Mouse (Mus musculus): ENCODE results near the gene Bud31. TPM values are rescaled to one million over a fixed set of nuclear protein-coding genes. Genes with fewer than 3 reads are reported as not detected.

Bud31 gene
- total and polyA plus RNA-seq, 3 experiments = 155 to 282 (median 211) TPM

GRCm38 (mm10) chr5:145104328-145104727 is 35.8 kb upstream of the Bud31 start:
- Histone ChIP-seq H3K27me3 (replicated peaks) (no peaks in the 10 kb centered on the region), H3K4me2 (ENCODE audit: insufficient read depth, low read depth, poor library complexity, severe bottlenecking) (no peak overlapping the region), H3K27ac (ENCODE audit: insufficient read depth, low read depth) (no peak overlapping the region), H3K4me1 (ENCODE audit: control insufficient read depth in 1 of 2, insufficient read depth in 2 of 2) (no peaks in the 10 kb centered on the region), H3K9me3 (replicated peaks; ENCODE audit: low read length) (no peaks in the 10 kb centered on the region), H3K9ac (ENCODE audit: insufficient read depth, low read depth) (no peak overlapping the region), H3K79me2 (replicated peaks; ENCODE audit: control insufficient read depth, extremely low read depth, insufficient read depth, poor library complexity, severe bottlenecking) (no peaks in the 10 kb centered on the region), H3K4me3 (replicated peaks in 1 of 3; ENCODE audit: low read depth in 2 of 3, low read length in 2 of 3, poor library complexity in 1 of 3) (no peak overlapping the region), H3K36me3 (replicated peaks in 1 of 2; ENCODE audit: control insufficient read depth in 1 of 2, insufficient read depth in 1 of 2, low read length in 1 of 2) (peaks cover 82 to 93% of the 10 kb centered on the region in 2 experiments)
- no peak for DNase-seq (ENCODE audit: extremely low read depth)
- TF ChIP-seq ZMIZ1 (IDR thresholded peaks at IDR 0.05; ENCODE audit: low read depth, low read length) (no peak), USF2 (conservative IDR thresholded peaks at IDR 0.05; ENCODE audit: low read depth, low read length) (no peak), USF1 (IDR thresholded peaks at IDR 0.05; ENCODE audit: low read depth, low read length) (no peak), CHD2 (IDR thresholded peaks at IDR 0.05; ENCODE audit: low read length) (no peak), UBTF (IDR thresholded peaks at IDR 0.05; ENCODE audit: low read depth, low read length) (no peak), JUN (IDR thresholded peaks at IDR 0.05; ENCODE audit: insufficient read depth, low read depth, low read length) (no peak), ZKSCAN1 (IDR thresholded peaks at IDR 0.05; ENCODE audit: borderline replicate concordance, low read depth, low read length) (no peak), SMC3 (IDR thresholded peaks at IDR 0.05; ENCODE audit: low read depth, low read length) (no peak), ELF1 (IDR thresholded peaks at IDR 0.05; ENCODE audit: low read depth, low read length) (no peak), NRF1 (IDR thresholded peaks at IDR 0.05; ENCODE audit: low read depth, low read length) (no peak), RAD21 (IDR thresholded peaks at IDR 0.05; ENCODE audit: low read depth, low read length) (no peak), TBP (conservative IDR thresholded peaks at IDR 0.05; ENCODE audit: low read depth, low read length) (no peak), ETS1 (conservative IDR thresholded peaks at IDR 0.05; ENCODE audit: low read depth, low read length) (no peak), IRF4 (IDR thresholded peaks at IDR 0.05; ENCODE audit: low read depth, low read length) (no peak), POLR2AphosphoS2 (IDR thresholded peaks at IDR 0.05; ENCODE audit: low read depth, low read length) (no peak), E2F4 (IDR thresholded peaks at IDR 0.05; ENCODE audit: insufficient replicate concordance, low read depth, low read length) (no peak), MAZ (IDR thresholded peaks at IDR 0.05; ENCODE audit: low read depth, low read length) (no peak), POLR2A (IDR thresholded peaks at IDR 0.05; ENCODE audit: low read depth, low read length) (no peak), CTCF (conservative IDR thresholded peaks at IDR 0.05 in 1 of 2, IDR thresholded peaks at IDR 0.05 in 1 of 2; ENCODE audit: low read depth in 2 of 2, low read length in 2 of 2) (no peak)
- dilution Hi-C loops (cut with MboI; ENCODE audit: extremely low pct_ligation_motif_present, extremely low pct_unique_long_range_greater_than_20kb, low sequenced_read_pairs) = no loop called here
- in situ Hi-C loops (cut with MboI; ENCODE audit: low pct_ligation_motif_present, low pct_unique_long_range_greater_than_20kb, low sequenced_read_pairs) = no loop called here

- Histone ChIP-seq H3K4me3 (replicated peaks in 1 of 3; ENCODE audit: low read depth in 2 of 3, low read length in 2 of 3, poor library complexity in 1 of 3) (no peak overlapping the region), H3K36me3 (replicated peaks in 1 of 2; ENCODE audit: control insufficient read depth in 1 of 2, insufficient read depth in 1 of 2, low read length in 1 of 2) (peaks cover 80 to 93% of the 10 kb centered on the region in 2 experiments), H3K27ac (ENCODE audit: insufficient read depth, low read depth) (no peak overlapping the region), H3K4me2 (ENCODE audit: insufficient read depth, low read depth, poor library complexity, severe bottlenecking) (no peak overlapping the region), H3K79me2 (replicated peaks; ENCODE audit: control insufficient read depth, extremely low read depth, insufficient read depth, poor library complexity, severe bottlenecking) (no peaks in the 10 kb centered on the region), H3K9ac (ENCODE audit: insufficient read depth, low read depth) (no peak overlapping the region), H3K27me3 (replicated peaks) (no peaks in the 10 kb centered on the region), H3K4me1 (ENCODE audit: control insufficient read depth in 1 of 2, insufficient read depth in 2 of 2) (no peaks in the 10 kb centered on the region), H3K9me3 (replicated peaks; ENCODE audit: low read length) (no peaks in the 10 kb centered on the region)
- DNase-seq (ENCODE audit: extremely low read depth) = no peak
- in situ Hi-C loops (cut with MboI; ENCODE audit: low pct_ligation_motif_present, low pct_unique_long_range_greater_than_20kb, low sequenced_read_pairs) (no loop called here), dilution Hi-C loops (cut with MboI; ENCODE audit: extremely low pct_ligation_motif_present, extremely low pct_unique_long_range_greater_than_20kb, low sequenced_read_pairs) (no loop called here)
- TF ChIP-seq ELF1 (IDR thresholded peaks at IDR 0.05; ENCODE audit: low read depth, low read length) = no peak
- TF ChIP-seq MEF2A (IDR thresholded peaks at IDR 0.05; ENCODE audit: borderline replicate concordance, low read depth, low read length) = no peak
- no peak for TF ChIP-seq NELFE (IDR thresholded peaks at IDR 0.05; ENCODE audit: low read depth, low read length)
- no peak for TF ChIP-seq MAFK (IDR thresholded peaks at IDR 0.05; ENCODE audit: insufficient replicate concordance, low read length)
- TF ChIP-seq NRF1 (IDR thresholded peaks at IDR 0.05; ENCODE audit: low read depth, low read length) = no peak
- no peak for TF ChIP-seq TBP (conservative IDR thresholded peaks at IDR 0.05; ENCODE audit: low read depth, low read length)
- no peak for TF ChIP-seq MXI1 (IDR thresholded peaks at IDR 0.05; ENCODE audit: low read depth, low read length)
- no peak for TF ChIP-seq ZNF384 (IDR thresholded peaks at IDR 0.05; ENCODE audit: low read depth, low read length)
- TF ChIP-seq RAD21 (IDR thresholded peaks at IDR 0.05; ENCODE audit: low read depth, low read length) = no peak
Observed at GRCm38 (mm10) chr5:145105694-145106275, 34.4 kb upstream of the Bud31 start.
